Mouse (Mus musculus) adrenal gland, adult (tissue): ENCODE data around the gene Rbpms2.
A peak's percentile ranks its signal among the peaks of the same experiment; 100 is the strongest.

Experiments
- DNase-seq, 2 experiments: peaks; one replicate each; pipeline ENCODE4 v3.0.0; 2022 to 2023; ENCODE audit warnings: low spot score in 1 of 2; ENCODE audit not compliant: inconsistent age in 2 of 2

Gene Rbpms2

DNA sequence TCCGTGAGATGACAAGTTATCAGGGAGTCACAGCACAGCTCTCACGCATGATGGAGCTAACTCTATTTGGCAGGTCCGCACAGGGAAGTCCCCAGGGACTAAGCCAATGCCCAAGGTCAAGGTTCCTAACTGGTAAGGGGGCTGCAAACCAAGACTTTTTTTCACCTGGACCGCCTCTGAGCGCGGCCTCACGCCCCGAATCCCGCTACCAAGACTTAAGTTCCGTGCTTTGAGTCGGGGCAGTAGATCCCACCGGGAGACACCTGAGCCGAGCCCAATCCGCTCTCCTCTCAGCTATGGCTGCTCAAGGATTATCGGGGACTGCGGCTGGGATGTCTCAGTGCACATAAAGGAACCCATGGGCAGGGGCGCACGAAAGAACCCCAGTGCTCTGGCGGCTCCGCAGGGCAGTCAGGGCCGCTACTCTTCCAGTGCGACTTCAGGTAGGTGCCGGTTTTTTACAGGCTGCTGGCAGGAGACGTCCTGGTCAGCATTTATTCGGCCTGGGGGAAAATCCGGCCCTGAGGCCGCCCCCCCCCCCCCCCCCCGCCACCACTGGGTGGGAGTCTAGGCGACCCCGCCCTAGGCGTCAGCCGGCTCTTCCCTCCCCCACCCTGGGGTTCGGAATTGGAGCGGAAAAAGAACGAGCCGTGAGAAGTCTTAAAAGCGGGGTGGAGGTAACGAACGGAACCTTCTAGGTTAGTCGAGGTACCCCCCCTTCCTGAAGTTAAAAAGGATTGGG is at the start of gene Rbpms2:
TSS of gene Rbpms2 (plus strand) at position 624 of the 742 bp plus-strand sequence.
- peak; percentile 65 to 85 for DNase-seq

DNA sequence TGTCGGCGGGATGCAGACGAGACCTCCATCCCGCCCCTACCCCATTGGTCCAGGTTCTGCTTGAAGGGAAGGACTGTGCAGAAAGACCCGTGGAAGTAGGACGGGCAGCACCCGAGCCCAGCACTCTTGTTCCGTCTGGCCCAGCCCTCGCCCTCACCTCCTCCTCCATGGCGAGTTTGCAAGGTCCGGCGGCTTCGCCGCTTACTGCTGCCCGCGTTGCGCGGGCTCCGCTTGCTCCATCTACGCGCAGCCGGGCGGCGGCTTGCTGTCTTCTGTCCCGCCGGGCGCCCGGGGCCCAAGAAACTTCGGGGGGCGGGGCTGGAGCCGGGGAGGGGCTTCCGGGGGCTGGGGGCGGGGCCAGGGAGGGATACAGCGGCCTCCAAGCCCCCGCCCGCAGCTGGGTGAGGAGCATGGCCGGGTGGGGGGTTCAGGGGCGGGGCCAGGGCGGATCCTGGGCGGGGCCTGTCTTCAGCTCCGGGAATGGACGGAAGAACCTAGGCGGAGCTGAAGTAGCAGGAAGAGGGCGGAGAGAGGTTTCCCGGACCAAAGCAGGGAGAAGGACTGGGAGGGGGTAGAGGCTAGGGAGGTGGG is 49.6 kb upstream of the Rbpms2 start, which contains the start of gene Plekho2:
TSS of gene Plekho2 (minus strand) at position 260 of the 591 bp plus-strand sequence.
- DNase-seq: peak; percentile 95 to 98

DNA sequence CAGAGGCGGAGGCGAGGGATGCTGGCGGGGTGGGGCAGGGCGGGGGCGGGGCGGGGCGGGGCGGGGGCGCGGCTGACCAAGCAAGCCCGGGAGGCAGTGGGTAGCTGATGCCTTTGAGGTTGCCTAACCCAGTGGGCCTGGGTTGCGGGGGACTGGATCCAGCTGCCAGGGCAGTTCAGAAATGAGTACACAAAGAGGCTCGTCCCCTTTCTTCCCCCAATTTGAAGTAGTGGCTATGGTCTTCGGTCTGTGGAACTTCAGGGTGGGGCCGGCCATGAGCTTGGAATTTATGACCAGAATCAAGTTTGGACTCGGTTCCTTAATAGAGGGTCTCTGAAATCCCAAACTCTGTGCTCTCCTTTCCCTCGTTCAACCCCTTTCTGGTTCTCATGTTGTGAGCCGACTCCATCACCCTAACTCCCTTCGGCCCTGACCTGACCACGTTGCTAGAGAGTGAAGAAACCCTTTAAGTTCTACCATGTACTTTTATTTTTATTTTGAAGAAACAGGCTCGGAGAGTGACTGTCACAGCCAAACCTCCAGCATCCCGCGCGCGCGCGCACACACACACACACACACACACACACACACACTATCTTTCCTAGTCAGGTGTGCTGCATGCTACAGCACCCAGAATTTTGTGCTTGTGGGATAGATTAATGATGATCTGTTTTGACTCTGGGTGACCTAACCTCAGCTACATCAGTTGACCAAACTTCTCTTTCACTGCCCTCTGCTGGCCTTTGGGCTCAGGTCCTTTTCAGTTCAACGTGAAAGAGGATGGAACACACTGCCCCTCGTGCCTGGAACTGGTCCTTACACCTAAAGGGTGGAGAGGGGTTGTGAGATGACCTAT is 48.8 kb upstream of the Rbpms2 start:
- DNase-seq: peak; percentile 88 to 96

DNA sequence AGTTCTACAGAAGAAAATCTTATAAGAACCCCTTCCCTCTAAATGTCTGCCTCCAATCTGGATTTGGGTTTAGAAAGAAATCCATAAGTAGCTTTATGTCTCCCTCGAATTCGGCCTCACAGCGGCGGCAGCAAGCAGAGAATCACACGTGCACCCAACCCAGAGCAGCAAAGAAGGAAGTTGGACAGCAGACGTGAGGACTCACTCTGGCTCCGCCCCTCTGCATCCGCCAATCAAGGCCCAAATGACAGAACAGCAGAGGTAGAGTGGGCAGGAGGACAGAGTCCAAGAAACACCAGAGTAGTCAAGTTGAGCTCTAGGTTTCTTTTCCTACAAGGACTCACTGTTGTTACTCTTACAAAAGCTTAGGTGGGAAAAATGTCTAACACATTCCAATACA is 46.4 kb upstream of the Rbpms2 start:
- DNase-seq: no peak

DNA sequence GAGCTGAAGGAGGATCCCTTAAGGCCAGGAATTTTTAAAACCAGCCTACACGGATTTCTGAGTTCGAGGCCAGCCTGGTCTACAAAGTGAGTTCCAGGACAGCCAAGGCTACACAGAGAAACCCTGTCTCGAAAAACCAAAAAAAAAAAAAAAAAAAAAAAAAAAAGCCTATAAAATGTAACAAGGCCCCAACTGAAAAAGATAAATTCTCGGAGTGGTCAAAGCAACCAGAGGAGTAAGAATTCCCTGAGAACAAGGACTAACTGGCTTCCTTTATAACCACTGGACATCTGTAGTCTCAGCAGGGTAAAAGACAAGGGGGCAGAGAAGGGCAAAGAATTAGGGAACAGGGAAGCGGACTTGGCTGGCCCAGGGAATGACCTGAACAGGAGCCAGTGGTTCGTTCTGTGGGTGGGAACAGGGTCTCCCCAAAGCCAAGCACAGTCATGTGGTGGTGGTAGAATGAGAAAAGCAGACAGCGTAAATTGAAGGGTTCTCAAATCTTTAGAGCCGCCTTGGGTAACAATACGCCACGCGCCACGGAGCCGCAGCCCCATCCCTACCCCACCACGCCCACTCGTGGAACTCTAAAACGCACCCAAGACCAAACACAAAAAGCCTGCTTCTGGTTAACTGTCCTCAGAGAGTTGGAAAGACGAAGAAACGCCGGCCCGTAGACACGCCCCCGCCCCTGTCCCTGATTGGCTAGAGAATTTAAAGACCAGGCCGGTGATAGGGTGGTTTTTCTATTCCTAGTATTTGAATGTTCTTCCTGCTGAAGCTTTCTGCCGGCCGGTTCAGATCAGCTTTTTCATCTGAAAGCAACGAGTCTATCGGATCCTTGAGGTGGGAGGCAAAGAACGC is 42.8 kb upstream of the Rbpms2 start, which contains the start of gene Pif1:
TSS of gene Pif1 (plus strand) at position 755 of the 864 bp plus-strand sequence.
- peak; percentile 84 to 95 for DNase-seq

DNA sequence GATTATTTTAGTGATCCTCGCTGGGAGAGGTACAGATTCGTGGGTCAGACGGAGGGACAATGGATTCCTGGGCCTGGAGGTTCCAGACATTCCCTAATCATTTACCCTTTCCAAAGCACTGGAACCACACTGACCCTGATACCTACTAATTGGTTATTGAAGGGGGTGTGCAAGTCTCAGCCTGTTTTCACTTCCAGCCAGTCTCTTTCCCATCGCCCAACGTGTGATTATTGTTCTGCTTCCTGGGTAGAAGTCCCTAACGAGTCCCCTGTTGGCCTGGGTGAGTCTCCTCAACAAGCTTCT is 42.2 kb upstream of the Rbpms2 start:
- no peak for DNase-seq

DNA sequence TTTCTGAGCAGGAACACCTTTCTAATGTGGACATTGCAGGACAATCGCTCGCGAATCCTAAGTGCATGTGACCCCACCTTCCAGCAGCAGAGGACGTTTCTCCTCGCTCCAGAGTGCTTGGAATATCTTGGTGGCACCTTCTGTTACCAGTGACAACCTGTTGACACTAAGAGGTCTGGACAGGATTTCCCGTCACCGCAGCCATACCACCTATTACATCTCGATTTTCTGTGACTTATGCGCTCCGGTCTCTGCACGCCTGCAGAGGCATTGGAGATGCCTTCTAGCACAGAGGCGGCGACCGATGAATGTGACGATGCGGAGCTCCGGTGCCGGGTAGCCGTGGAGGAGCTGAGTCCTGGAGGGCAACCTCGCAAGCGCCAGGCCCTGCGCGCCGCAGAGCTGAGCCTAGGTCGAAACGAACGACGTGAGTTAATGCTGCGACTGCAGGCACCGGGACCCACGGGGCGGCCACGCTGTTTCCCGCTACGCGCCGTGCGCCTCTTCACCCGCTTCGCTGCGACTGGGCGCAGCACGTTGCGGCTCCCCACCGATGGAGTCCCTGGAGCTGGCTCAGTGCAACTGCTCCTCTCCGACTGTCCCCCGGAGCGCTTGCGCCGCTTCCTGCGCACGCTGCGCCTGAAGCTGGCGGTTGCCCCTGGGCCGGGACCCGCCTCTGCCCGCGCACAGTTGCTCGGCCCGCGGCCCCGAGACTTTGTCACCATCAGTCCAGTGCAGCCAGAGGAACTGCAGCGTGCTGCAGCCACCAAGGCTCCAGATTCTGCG is 41.7 kb upstream of the Rbpms2 start:
- DNase-seq: peak in 1 of 2 experiments; percentile 63

DNA sequence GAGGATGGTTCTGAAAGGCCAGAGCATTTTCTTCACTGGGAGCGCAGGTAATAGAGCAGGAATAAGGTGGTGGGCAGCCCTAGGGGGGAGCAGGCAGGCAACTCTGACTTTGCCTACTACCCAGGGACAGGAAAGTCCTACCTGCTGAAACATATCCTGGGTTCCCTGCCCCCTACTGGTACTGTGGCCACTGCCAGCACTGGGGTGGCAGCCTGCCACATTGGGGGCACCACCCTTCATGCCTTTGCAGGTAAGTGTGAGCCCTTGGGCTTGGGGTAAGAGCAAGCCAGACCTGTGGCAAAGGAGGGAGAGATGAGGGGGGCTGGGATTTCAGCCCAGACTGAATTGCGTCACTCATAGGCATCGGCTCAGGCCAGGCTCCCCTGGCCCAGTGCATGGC is 40.4 kb upstream of the Rbpms2 start:
- no peak for DNase-seq

DNA sequence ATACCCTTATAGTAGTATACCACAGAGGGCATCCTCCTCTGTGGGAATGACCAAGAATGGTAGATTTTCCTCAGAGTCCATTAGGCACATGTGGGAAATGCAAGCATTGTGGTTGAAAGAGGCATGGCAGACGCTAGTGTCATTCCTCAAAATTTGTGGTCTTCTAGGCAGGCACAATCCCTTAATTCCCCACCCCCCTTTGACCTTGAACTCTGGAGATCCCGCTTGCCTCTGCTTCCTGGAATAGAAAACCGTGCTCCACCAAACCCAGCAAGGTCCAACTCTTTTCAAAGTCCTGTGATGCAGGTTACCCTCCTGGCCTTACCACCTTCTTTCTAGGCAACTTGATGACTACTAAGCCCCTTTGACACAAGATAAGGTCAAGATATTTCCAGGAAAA is 36.7 kb upstream of the Rbpms2 start:
- DNase-seq: no peak

DNA sequence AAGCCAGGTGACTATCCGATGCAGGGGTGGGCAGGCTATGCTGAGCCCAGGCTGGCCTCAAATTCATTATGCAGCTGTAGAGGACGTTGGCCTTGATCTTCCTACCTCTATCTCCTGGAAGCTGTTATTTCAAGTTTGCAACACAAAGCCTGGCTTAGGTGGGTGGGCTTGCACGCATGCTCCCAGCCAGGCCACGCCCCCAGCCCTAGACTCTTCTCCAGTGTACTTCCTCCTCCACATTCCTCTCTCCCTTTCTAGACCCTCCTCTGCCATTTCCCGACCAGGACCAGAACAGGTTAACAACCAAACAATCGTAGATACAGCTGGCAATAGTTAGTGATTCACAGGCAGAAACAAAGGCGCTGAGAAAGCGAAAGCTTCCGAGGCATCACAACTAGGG is 35.9 kb upstream of the Rbpms2 start:
- DNase-seq: no peak

DNA sequence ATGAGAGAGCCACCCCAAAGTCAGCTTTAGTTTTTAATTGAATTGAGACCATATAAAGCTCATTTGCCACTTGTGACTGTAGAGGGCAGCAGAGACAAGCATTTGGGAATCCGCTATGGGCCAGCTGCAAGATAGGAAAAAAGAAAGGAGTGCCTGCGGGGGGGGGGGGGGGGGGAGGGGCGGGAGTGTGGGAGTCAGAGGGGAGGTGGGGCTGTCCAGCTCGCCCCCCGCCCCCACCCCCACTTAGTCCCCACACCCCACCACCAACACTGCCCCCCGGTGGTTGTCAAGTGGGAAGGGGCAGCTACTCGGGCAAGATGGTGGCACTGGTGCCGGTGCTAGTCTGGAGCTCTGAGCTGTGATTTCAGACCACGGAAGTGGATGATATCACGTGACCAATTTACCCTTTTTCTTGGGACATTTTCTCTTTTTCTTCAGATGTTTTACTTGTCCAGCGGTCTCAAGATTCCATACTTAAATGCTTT is 30.6 kb upstream of the Rbpms2 start:
- DNase-seq: peak; percentile 53 to 87

DNA sequence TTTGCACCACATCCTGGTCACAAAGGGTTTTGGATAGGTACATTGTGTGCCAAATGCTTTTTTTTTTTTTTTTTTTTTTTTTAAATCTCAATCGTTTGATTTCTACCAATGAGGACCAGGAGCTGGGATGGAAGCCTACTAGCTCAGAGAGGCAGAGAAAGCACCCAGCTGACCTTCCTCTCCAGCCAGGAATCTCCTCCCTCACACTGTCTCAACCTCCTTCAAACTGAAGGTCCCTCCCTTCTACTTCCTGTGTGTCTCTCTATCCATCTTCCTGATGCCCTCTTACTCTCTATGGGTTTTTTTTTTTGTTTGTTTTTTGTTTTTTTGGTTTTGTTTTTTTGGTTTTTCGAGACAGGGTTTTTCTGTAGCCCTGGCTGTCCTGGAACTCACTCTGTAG is 28.5 kb upstream of the Rbpms2 start:
- no peak for DNase-seq

DNA sequence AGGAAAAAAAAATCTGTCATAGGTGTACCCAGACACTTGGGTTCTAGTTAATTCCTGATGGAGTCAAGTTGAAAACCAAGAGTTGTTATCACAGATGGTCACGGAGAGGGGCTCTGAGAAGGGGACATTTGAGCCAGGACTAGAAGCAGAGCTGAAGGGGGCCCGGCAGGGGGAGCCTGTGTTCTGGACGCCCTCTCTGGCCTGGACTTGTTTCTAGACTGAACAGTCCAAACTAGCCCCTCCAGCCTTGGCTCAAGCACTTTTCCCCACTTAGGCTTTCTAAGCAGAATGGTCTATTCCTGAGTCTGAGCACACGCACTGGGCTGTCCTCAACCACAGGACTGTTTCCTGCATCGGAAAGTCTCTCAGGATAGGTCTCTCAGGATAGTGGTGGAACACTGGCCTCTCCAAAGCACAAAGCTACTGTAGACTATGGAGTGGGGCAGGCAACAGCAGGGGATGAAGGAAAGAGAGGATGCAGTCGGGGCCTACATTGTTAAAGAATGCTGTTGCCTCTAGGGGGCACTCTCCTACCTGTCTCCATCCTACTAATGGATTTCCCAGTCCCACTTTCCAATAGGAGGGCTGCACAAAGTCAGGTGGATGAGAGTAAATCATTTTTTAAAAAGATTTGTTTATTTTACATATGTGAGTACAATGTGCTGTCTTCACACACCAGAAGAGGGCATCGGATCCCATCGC is 25.9 kb upstream of the Rbpms2 start:
- DNase-seq: peak in 1 of 2 experiments; percentile 59

DNA sequence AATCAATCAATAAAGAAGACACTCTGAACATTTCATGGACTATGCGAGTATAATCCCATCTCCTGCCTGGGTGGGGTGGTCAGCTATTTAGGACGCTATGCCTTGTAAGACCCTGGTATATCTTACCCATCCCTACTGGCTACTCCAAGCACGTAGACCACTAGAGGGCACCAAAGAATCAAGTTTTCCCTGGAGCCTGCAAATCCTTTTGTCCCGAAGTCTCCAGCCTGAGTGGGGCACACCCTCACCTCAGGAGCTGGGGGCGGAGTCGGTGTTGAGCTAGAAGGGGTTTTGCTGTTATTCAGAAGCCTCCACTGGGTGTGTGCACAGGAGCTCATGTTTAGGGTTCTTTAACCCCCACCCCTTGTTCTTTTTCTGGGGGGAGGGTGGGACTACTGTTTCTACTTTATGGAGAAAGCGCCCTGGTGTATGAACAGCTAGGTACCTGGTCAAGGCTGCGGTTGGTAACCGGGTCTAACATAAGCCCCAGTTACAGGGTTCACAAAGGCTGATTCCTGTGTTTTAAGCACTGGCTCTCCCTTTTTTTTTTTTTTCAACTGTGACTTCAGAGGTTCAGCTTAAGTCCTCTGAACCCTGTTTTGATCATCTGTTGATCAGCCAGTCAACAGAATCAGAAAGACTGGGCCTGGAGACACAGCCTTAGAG is 23.8 kb upstream of the Rbpms2 start:
- peak; percentile 71 to 91 for DNase-seq

DNA sequence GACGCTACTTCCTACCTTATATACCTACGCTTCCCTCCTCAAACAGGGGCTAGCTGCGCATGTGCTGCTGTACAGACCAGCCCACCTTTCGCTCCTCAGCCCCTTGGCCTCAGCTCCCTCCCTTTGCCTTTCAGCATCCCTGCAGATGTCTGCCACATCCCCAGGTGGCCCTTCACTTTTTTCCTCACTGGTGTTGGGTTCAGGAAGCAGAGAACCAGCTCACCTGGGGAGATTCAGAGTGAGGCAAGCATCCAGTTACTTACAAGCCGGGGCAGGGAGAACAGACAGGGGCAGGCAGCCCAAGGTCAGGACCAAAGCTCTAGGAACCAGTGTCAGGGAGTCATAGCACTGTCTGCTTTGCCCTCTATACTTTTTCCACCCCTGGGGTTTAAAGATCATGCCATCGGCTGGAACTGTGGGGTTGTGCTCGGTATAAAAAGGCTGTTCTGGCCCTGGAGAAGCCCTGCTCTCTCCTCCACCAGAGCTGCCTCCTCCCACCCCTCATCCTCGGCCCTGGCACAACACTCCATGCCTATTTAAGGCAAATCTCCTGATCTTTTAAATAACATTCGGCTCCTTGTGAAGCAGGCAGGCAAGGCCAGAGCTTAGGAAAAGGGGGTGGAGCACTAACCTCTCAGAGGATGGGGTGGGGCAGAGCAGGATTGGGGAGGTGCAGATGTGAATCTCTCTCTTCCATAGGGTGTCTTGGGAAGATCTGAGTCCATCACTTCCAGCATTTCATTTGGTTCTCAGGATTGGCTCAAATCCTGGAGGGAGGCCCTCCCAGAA is 22.9 kb upstream of the Rbpms2 start:
- peak; percentile 54 to 74 for DNase-seq

DNA sequence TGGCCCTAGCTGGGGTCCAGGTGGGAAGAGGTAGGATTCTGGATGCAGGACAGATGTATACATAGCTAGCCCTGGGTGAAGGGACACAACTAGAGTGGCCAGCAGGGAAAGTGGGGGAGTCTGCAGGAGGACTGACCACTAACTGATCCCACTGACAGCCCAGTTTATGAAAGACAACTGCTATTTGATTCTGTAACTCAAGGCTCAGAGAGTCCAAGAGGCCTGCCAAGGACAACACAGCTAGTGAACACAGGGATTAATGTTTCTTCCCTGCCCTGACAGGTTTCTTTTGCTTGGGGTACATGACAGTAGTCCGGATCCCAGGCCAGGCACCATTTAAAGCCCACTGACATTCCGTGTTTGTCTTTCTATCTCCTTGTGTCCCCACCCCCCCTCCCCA is 22.3 kb upstream of the Rbpms2 start:
- no peak for DNase-seq

DNA sequence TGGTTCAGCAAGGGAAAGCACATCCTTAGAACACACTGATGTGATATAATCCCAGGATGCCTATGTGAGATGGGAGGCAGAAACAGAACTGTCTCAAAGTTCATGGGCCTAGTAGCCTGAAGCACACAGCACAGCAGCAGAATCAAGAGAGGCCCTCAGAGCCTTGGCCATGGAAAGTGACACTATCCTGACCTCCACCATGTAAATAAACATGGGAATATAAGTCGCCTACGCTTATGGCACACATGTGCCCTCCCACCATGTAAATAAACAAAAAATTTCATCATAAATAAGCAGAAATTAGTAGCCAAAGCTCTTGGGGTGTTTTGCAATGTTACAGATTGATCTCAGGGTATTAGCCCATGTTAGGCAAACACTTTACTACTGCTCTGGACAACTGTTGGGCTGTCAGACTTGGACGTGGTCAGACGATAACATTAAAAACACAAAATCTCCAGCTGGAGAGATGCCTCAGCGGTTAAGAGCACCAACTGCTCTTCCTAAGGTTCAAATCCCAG is 17.4 kb upstream of the Rbpms2 start:
- DNase-seq: no peak

DNA sequence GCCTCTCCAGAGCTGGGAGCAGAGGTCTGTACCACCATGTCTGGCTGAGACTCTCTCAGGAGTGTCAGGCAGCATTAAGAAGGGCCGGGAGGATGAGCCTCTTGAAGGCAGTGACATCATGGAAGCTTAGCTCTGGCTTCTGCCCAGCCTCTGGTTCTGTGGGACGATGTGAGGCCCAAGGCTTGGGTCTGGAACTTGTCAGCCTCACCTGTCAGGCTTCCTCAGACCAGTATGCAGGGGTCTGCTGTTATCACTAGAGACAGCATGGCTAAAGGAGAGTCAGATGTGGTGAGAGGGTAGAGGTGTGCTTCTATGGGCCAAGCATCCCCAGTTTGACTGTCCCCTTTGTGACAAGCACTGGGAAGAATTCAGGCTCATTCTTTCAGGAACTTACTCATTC is 16.4 kb upstream of the Rbpms2 start:
- DNase-seq: no peak
